Comparison of ENCODE assay signal across 10 mouse cellular contexts in the genomic region with DNA sequence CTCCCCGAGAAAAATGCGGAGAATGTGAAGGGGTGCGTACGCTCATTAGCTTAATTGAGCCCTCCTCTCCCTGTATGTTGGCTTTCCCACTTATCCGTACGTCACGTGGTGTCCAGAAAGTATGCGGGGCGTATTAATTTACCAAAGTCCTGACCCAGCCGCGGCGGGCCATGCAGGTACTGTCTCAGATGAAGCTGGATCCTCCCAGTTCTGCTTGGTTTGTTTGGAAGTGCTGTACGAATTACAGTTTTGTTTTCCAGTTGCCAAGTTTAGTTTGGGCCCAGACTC. TPM values are rescaled to one million over a fixed set of nuclear protein-coding genes. Genes with fewer than 3 reads are reported as not detected.
DNase-seq lines count a peak whose midpoint lies in the region; ATAC-seq and TF ChIP-seq lines count a peak whose summit lies in the region.
"Had no signal": no experiment of that assay in that cellular context is flagged by ENCODE, and none has a peak within 500 bp of the region (broad histone marks: within the 10 kb centered on the region; RNA-seq: fewer than 3 reads in every experiment).

No protein-coding gene starts in this region.

- intact Hi-C loops in gastrocnemius, postnatal 14 days (cut with DNase I; ENCODE audit: low total_unique reads) = no loop called here

- H3K4me3 ChIP-seq in hindbrain, embryonic 13.5 days = no peak overlapping the region
- no peak overlapping the region for H3K4me3 ChIP-seq in hindbrain, embryonic 12.5 days
- no peak overlapping the region for H3K4me3 ChIP-seq in embryonic facial prominence, embryonic 13.5 days
- no peak overlapping the region for H3K4me3 ChIP-seq in midbrain, postnatal 0 days (ENCODE audit: low read depth, low read length)
- H3K4me3 ChIP-seq: hindbrain, embryonic 15.5 days had no signal

- WGBS in hindbrain, embryonic 13.5 days = 65% methylated on average over 13 of the region's 13 CpGs
- 57% methylated on average over 13 of the region's 13 CpGs for WGBS in hindbrain, embryonic 12.5 days
- WGBS in embryonic facial prominence, embryonic 13.5 days = 46% methylated on average over 13 of the region's 13 CpGs
- 51% methylated on average over 13 of the region's 13 CpGs for WGBS in midbrain, postnatal 0 days

- DNase-seq in kidney, postnatal 36 days = peak; percentile 69 to 80
- DNase-seq in midbrain, postnatal 0 days (ENCODE audit: low spot score) = no peak
- no peak for DNase-seq in thymus, postnatal 14 days
- no peak for DNase-seq in adrenal gland, adult 18-20 months (ENCODE audit: low spot score in 2 of 2)
- no peak for DNase-seq in gastrocnemius, postnatal 14 days
- DNase-seq: cerebellum, adult 9-11 months had no signal

- H3K27me3 ChIP-seq in hindbrain, embryonic 13.5 days = no peaks in the 10 kb centered on the region
- no peaks in the 10 kb centered on the region for H3K27me3 ChIP-seq in hindbrain, embryonic 12.5 days
- H3K27me3 ChIP-seq in embryonic facial prominence, embryonic 13.5 days = no peaks in the 10 kb centered on the region
- H3K27me3 ChIP-seq in midbrain, postnatal 0 days (ENCODE audit: insufficient read depth, low read length) = no peaks in the 10 kb centered on the region
- H3K27me3 ChIP-seq: hindbrain, embryonic 15.5 days had no signal

- peaks cover 21% of the 10 kb centered on the region for H3K36me3 ChIP-seq in hindbrain, embryonic 13.5 days
- H3K36me3 ChIP-seq in hindbrain, embryonic 12.5 days = peaks cover 20% of the 10 kb centered on the region
- peaks cover 19% of the 10 kb centered on the region for H3K36me3 ChIP-seq in embryonic facial prominence, embryonic 13.5 days
- peaks cover 12% of the 10 kb centered on the region for H3K36me3 ChIP-seq in midbrain, postnatal 0 days (ENCODE audit: insufficient read depth, low read length)

- TF ChIP-seq CTCF in midbrain, postnatal 0 days (IDR thresholded peaks at IDR 0.05) = no peak

- H3K4me1 ChIP-seq in hindbrain, embryonic 13.5 days (replicated peaks) = peaks cover 66% of the 10 kb centered on the region
- peaks cover 51% of the 10 kb centered on the region for H3K4me1 ChIP-seq in hindbrain, embryonic 12.5 days
- peaks cover 53% of the 10 kb centered on the region for H3K4me1 ChIP-seq in embryonic facial prominence, embryonic 13.5 days
- peaks cover 9% of the 10 kb centered on the region for H3K4me1 ChIP-seq in midbrain, postnatal 0 days (ENCODE audit: insufficient read depth, low read length)

- no peak overlapping the region for H3K27ac ChIP-seq in hindbrain, embryonic 13.5 days
- no peak overlapping the region for H3K27ac ChIP-seq in hindbrain, embryonic 12.5 days
- 0 out of 2 replicates have a peak overlapping the region, but pooled peaks have one; percentile 1 for H3K27ac ChIP-seq in embryonic facial prominence, embryonic 13.5 days
- H3K27ac ChIP-seq in midbrain, postnatal 0 days (ENCODE audit: low read depth, low read length) = no peak overlapping the region
- H3K27ac ChIP-seq: hindbrain, embryonic 15.5 days had no signal

- ATAC-seq in hindbrain, embryonic 13.5 days (ENCODE audit: low FRiP score) = no peak
- ATAC-seq in hindbrain, embryonic 12.5 days (ENCODE audit: low FRiP score) = no peak
- ATAC-seq in embryonic facial prominence, embryonic 13.5 days (ENCODE audit: insufficient number of reproducible peaks, insufficient read depth, low FRiP score, low TSS enrichment, low read depth) = no peak
- no peak for ATAC-seq in midbrain, postnatal 0 days (ENCODE audit: low FRiP score)

- 0 out of 2 replicates have a peak overlapping the region, but pooled peaks have one; percentile 15 for H3K9ac ChIP-seq in hindbrain, embryonic 13.5 days
- H3K9ac ChIP-seq in hindbrain, embryonic 12.5 days = no peak overlapping the region
- peak overlapping the region; percentile 41; the same call in 1 of the 2 replicates for H3K9ac ChIP-seq in embryonic facial prominence, embryonic 13.5 days
- 0 out of 2 replicates have a peak overlapping the region, but pooled peaks have one; percentile 19 for H3K9ac ChIP-seq in midbrain, postnatal 0 days (replicated peaks; ENCODE audit: low read length, poor library complexity, severe bottlenecking)
- H3K9ac ChIP-seq: hindbrain, embryonic 15.5 days had no signal

- no peaks in the 10 kb centered on the region for H3K9me3 ChIP-seq in hindbrain, embryonic 13.5 days
- no peaks in the 10 kb centered on the region for H3K9me3 ChIP-seq in hindbrain, embryonic 12.5 days (replicated peaks)
- H3K9me3 ChIP-seq in embryonic facial prominence, embryonic 13.5 days = no peaks in the 10 kb centered on the region
- H3K9me3 ChIP-seq in midbrain, postnatal 0 days (ENCODE audit: low read length) = no peaks in the 10 kb centered on the region
- H3K9me3 ChIP-seq: hindbrain, embryonic 15.5 days had no signal

- H3K4me2 ChIP-seq in hindbrain, embryonic 13.5 days = 0 out of 2 replicates have a peak overlapping the region, but pooled peaks have one; percentile 3
- H3K4me2 ChIP-seq in hindbrain, embryonic 12.5 days (replicated peaks) = no peak overlapping the region
- H3K4me2 ChIP-seq in embryonic facial prominence, embryonic 13.5 days = peak overlapping the region; percentile 19; the same call in 1 of the 2 replicates
- no peak overlapping the region for H3K4me2 ChIP-seq in midbrain, postnatal 0 days (ENCODE audit: low read depth, low read length, poor library complexity, severe bottlenecking)
- H3K4me2 ChIP-seq: hindbrain, embryonic 15.5 days had no signal

RNA-seq across cellular contexts. Expression of a gene that starts 3.1 kb away (rescaled TPM):
- 181 and 194 TPM in 2 replicates for polyA plus RNA-seq in hindbrain, embryonic 13.5 days (2015; fragmentation: Nextera tagmentation; extraction: Ambion mirVana)
- polyA plus RNA-seq in hindbrain, embryonic 12.5 days (2016; fragmentation: Nextera tagmentation; extraction: Ambion mirVana) = 127 and 132 TPM in 2 replicates
- polyA plus RNA-seq in embryonic facial prominence, embryonic 13.5 days (2015; fragmentation: Nextera tagmentation; extraction: Ambion mirVana) = 46.1 and 51.7 TPM in 2 replicates
- total RNA-seq in midbrain, postnatal 0 days (2014; rRNA removed) = 395 and 494 TPM in 2 replicates
- 336 and 360 TPM in 2 replicates for polyA plus RNA-seq in midbrain, postnatal 0 days (2015; fragmentation: Nextera tagmentation; extraction: Ambion mirVana)
- total RNA-seq in adrenal gland, adult 18-20 months (2021) = 100 to 1,000 TPM; 126 to 138 TPM
- total RNA-seq in gastrocnemius, postnatal 14 days (2021) = 10 to 100 TPM; 70.6 to 76.4 TPM

RNA-seq across cellular contexts. Expression of a gene that starts 28.7 kb away (rescaled TPM):
- polyA plus RNA-seq in hindbrain, embryonic 13.5 days (2015; fragmentation: Nextera tagmentation; extraction: Ambion mirVana) = 33.7 and 37.5 TPM in 2 replicates
- polyA plus RNA-seq in hindbrain, embryonic 12.5 days (2016; fragmentation: Nextera tagmentation; extraction: Ambion mirVana) = 55.3 and 62.2 TPM in 2 replicates
- 87.7 and 103 TPM in 2 replicates for polyA plus RNA-seq in embryonic facial prominence, embryonic 13.5 days (2015; fragmentation: Nextera tagmentation; extraction: Ambion mirVana)
- total RNA-seq in midbrain, postnatal 0 days (2014; rRNA removed) = 12.0 and 15.2 TPM in 2 replicates
- polyA plus RNA-seq in midbrain, postnatal 0 days (2015; fragmentation: Nextera tagmentation; extraction: Ambion mirVana) = 22.0 and 22.1 TPM in 2 replicates
- total RNA-seq in adrenal gland, adult 18-20 months (2021) = 1 to 10 TPM; 4.6 to 7.3 TPM
- total RNA-seq in gastrocnemius, postnatal 14 days (2021) = 1 to 10 TPM; 2.8 to 4.3 TPM

RNA-seq across cellular contexts. Expression of a gene that starts 41.3 kb away (rescaled TPM):
- 1.5 and 1.9 TPM in 2 replicates for polyA plus RNA-seq in hindbrain, embryonic 13.5 days (2015; fragmentation: Nextera tagmentation; extraction: Ambion mirVana)
- polyA plus RNA-seq in hindbrain, embryonic 12.5 days (2016; fragmentation: Nextera tagmentation; extraction: Ambion mirVana) = 3.7 and 4.1 TPM in 2 replicates
- 7.1 and 11.3 TPM in 2 replicates for polyA plus RNA-seq in embryonic facial prominence, embryonic 13.5 days (2015; fragmentation: Nextera tagmentation; extraction: Ambion mirVana)
- 1.8 and 7.1 TPM in 2 replicates for total RNA-seq in midbrain, postnatal 0 days (2014; rRNA removed)
- 1.2 and 1.5 TPM in 2 replicates for polyA plus RNA-seq in midbrain, postnatal 0 days (2015; fragmentation: Nextera tagmentation; extraction: Ambion mirVana)
- 10 to 100 TPM; 11.3 to 16.2 TPM for total RNA-seq in adrenal gland, adult 18-20 months (2021)
- total RNA-seq in gastrocnemius, postnatal 14 days (2021) = 1 to 10 TPM; 6.0 to 8.8 TPM

RNA-seq across cellular contexts. Expression of a gene that starts 53.6 kb away (rescaled TPM):
- polyA plus RNA-seq in hindbrain, embryonic 13.5 days (2015; fragmentation: Nextera tagmentation; extraction: Ambion mirVana) = 6.4 and 7.1 TPM in 2 replicates
- 3.9 and 4.4 TPM in 2 replicates for polyA plus RNA-seq in hindbrain, embryonic 12.5 days (2016; fragmentation: Nextera tagmentation; extraction: Ambion mirVana)
- polyA plus RNA-seq in embryonic facial prominence, embryonic 13.5 days (2015; fragmentation: Nextera tagmentation; extraction: Ambion mirVana) = 0.41 and 0.52 TPM in 2 replicates
- total RNA-seq in midbrain, postnatal 0 days (2014; rRNA removed) = 14.5 and 16.0 TPM in 2 replicates
- 6.7 and 8.9 TPM in 2 replicates for polyA plus RNA-seq in midbrain, postnatal 0 days (2015; fragmentation: Nextera tagmentation; extraction: Ambion mirVana)
- total RNA-seq in adrenal gland, adult 18-20 months (2021) = 1 to 10 TPM; 4.3 to 4.5 TPM
- total RNA-seq in gastrocnemius, postnatal 14 days (2021) = under 1 TPM; 0.04 to 0.08 TPM

Comparison
In these comparisons a context has a peak if more than half of its experiments do, and no peak if none do; other contexts are left out.
1. H3K4me2 ChIP-seq: peak in hindbrain, embryonic 13.5 days (single experiment) and embryonic facial prominence, embryonic 13.5 days (single experiment); none in hindbrain, embryonic 12.5 days (single experiment) and midbrain, postnatal 0 days (single experiment).
2. DNase-seq: peak in kidney, postnatal 36 days (2 of 2); none in midbrain, postnatal 0 days (single experiment), thymus, postnatal 14 days (single experiment), adrenal gland, adult 18-20 months (0 of 2) and gastrocnemius, postnatal 14 days (single experiment).